Mouse (Mus musculus) CH12.LX (cell line): ENCODE results near the gene Strn. TPM values are rescaled to one million over a fixed set of nuclear protein-coding genes. Genes with fewer than 3 reads are reported as not detected.

Source experiments
- DNase-seq: peaks from one replicate; pipeline ENCODE4 v3.0.0-alpha.2; 2013; ENCODE audit errors: extremely low read depth
- H3K27ac ChIP-seq: 2 replicates; pipeline ENCODE4 v1.5.1; 2012; ENCODE audit warnings: low read depth, mild to moderate bottlenecking, control low read depth, moderate library complexity; ENCODE audit not compliant: insufficient read depth
- H3K27me3 ChIP-seq: replicated peaks from 2 replicates; pipeline ENCODE3; 2012; ENCODE audit warnings: inconsistent platforms
- H3K36me3 ChIP-seq, 2 experiments: replicated peaks in 1 of 2; 2 replicates each; pipeline versions ENCODE3 to v1.6.1; 2012; ENCODE audit warnings: inconsistent platforms in 1 of 2, low read length in 1 of 2, mild to moderate bottlenecking in 1 of 2, mixed read lengths in 1 of 2, moderate library complexity in 1 of 2; ENCODE audit not compliant: control insufficient read depth in 1 of 2, insufficient read depth in 1 of 2
- H3K4me1 ChIP-seq, 2 experiments: 2 replicates each; pipeline ENCODE4 v1.6.1; 2012; ENCODE audit warnings: inconsistent platforms in 1 of 2, moderate library complexity in 1 of 2; ENCODE audit not compliant: insufficient read depth in 2 of 2, control insufficient read depth in 1 of 2
- H3K4me2 ChIP-seq: 2 replicates; pipeline ENCODE4 v1.6.1; 2012; ENCODE audit warnings: low read depth, mild to moderate bottlenecking, control low read depth; ENCODE audit not compliant: poor library complexity, insufficient read depth, severe bottlenecking
- H3K4me3 ChIP-seq, 3 experiments: fragments of 150-350 bp in 1 of 3; sonication (generic) in 1 of 3; replicated peaks in 1 of 3; 2 replicates each; pipeline versions ENCODE3 to v1.5.1; 2011 to 2012; ENCODE audit warnings: low read depth in 2 of 3, low read length in 2 of 3, mild to moderate bottlenecking in 2 of 3, moderate library complexity in 2 of 3, control low read depth in 1 of 3, improper control_type of control experiment in 1 of 3, inconsistent platforms in 1 of 3, mixed read lengths in 1 of 3; ENCODE audit not compliant: poor library complexity in 1 of 3
- H3K79me2 ChIP-seq: replicated peaks from 2 replicates; pipeline ENCODE4 v1.6.1; 2012; ENCODE audit warnings: mild to moderate bottlenecking, moderate library complexity; ENCODE audit not compliant: control insufficient read depth, poor library complexity, insufficient read depth, severe bottlenecking; ENCODE audit errors: extremely low read depth
- H3K9ac ChIP-seq: 2 replicates; pipeline ENCODE4 v1.6.1; 2012; ENCODE audit warnings: low read depth, mild to moderate bottlenecking, control low read depth, moderate library complexity; ENCODE audit not compliant: insufficient read depth
- H3K9me3 ChIP-seq: replicated peaks from 2 replicates; pipeline ENCODE3; 2012; ENCODE audit warnings: low read length, inconsistent platforms, mixed read lengths
- BHLHE40 ChIP-seq: IDR thresholded peaks from 2 replicates; pipeline ENCODE4 v1.6.1; 2011; ENCODE audit warnings: mild to moderate bottlenecking, low read depth, low read length, improper control_type of control experiment
- E2F4 ChIP-seq: IDR thresholded peaks from 2 replicates; pipeline ENCODE4 v1.6.1; 2011; ENCODE audit warnings: low read depth, low read length, improper control_type of control experiment; ENCODE audit not compliant: insufficient replicate concordance
- ETS1 ChIP-seq: conservative IDR thresholded peaks from 2 replicates; pipeline ENCODE4 v1.6.1; 2012; ENCODE audit warnings: low read depth, mild to moderate bottlenecking, inconsistent platforms, low read length, improper control_type of control experiment, moderate library complexity
- IRF4 ChIP-seq: IDR thresholded peaks from 2 replicates; pipeline ENCODE4 v1.6.1; 2014; ENCODE audit warnings: low read depth, mild to moderate bottlenecking, inconsistent platforms, low read length, improper control_type of control experiment
- JUN ChIP-seq: IDR thresholded peaks from 2 replicates; pipeline ENCODE4 v1.6.1; 2011; ENCODE audit warnings: low read depth, mild to moderate bottlenecking, low read length, improper control_type of control experiment, moderate library complexity; ENCODE audit not compliant: insufficient read depth
- MAFK ChIP-seq: IDR thresholded peaks from 2 replicates; pipeline ENCODE4 v1.6.1; 2011; ENCODE audit warnings: low read length, improper control_type of control experiment; ENCODE audit not compliant: insufficient replicate concordance
- MAX ChIP-seq: IDR thresholded peaks from 2 replicates; pipeline ENCODE4 v1.6.1; 2011; ENCODE audit warnings: low read length, improper control_type of control experiment
- MAZ ChIP-seq: IDR thresholded peaks from 2 replicates; pipeline ENCODE4 v1.6.1; 2012; ENCODE audit warnings: low read depth, mild to moderate bottlenecking, inconsistent platforms, low read length, improper control_type of control experiment, moderate library complexity
- MEF2A ChIP-seq: IDR thresholded peaks from 2 replicates; pipeline ENCODE4 v1.6.1; 2014; ENCODE audit warnings: low read depth, mild to moderate bottlenecking, inconsistent platforms, low read length, improper control_type of control experiment, borderline replicate concordance
- MXI1 ChIP-seq: IDR thresholded peaks from 2 replicates; pipeline ENCODE4 v1.6.1; 2011; ENCODE audit warnings: mild to moderate bottlenecking, low read depth, low read length, improper control_type of control experiment
- MYC ChIP-seq: IDR thresholded peaks from 2 replicates; pipeline ENCODE4 v1.6.1; 2011; ENCODE audit warnings: low read depth, mild to moderate bottlenecking, improper control_type of control experiment, low read length
- POLR2A ChIP-seq: IDR thresholded peaks from 2 replicates; pipeline ENCODE4 v1.6.1; 2011; ENCODE audit warnings: low read depth, mild to moderate bottlenecking, improper control_type of control experiment, low read length
- RCOR1 ChIP-seq: conservative IDR thresholded peaks from 2 replicates; pipeline ENCODE4 v1.6.1; 2012; ENCODE audit warnings: low read depth, mild to moderate bottlenecking, inconsistent platforms, low read length, improper control_type of control experiment
- SIN3A ChIP-seq: IDR thresholded peaks from 2 replicates; pipeline ENCODE4 v1.6.1; 2012; ENCODE audit warnings: low read length, improper control_type of control experiment, inconsistent platforms
- TCF12 ChIP-seq: IDR thresholded peaks from 2 replicates; pipeline ENCODE4 v1.6.1; 2014; ENCODE audit warnings: low read depth, mild to moderate bottlenecking, inconsistent platforms, low read length, improper control_type of control experiment
- ZC3H11A ChIP-seq: IDR thresholded peaks from 2 replicates; pipeline ENCODE4 v1.6.1; 2012; ENCODE audit warnings: low read depth, mild to moderate bottlenecking, inconsistent platforms, low read length, improper control_type of control experiment
- ZKSCAN1 ChIP-seq: IDR thresholded peaks from 2 replicates; pipeline ENCODE4 v1.6.1; 2012; ENCODE audit warnings: low read depth, inconsistent platforms, low read length, improper control_type of control experiment, borderline replicate concordance
- ZMIZ1 ChIP-seq: IDR thresholded peaks from 2 replicates; pipeline ENCODE4 v1.6.1; 2012; ENCODE audit warnings: low read depth, mild to moderate bottlenecking, inconsistent platforms, low read length, improper control_type of control experiment
- ZNF384 ChIP-seq: IDR thresholded peaks from 2 replicates; pipeline ENCODE4 v1.6.1; 2012; ENCODE audit warnings: low read depth, low read length, improper control_type of control experiment, inconsistent platforms
- dilution Hi-C: fragments of 300-500 bp; cut with MboI; formaldehyde crosslinking; loops from 2 replicates; pipeline ENCODE4 v1.14.3; 2020; ENCODE audit warnings: low sequenced_read_pairs; ENCODE audit not compliant: extremely low pct_unique_long_range_greater_than_20kb, extremely low pct_ligation_motif_present
- in situ Hi-C: fragments of 300-500 bp; cut with MboI; formaldehyde crosslinking; loops from 3 replicates; pipeline ENCODE4 v1.14.3; 2019; ENCODE audit warnings: low sequenced_read_pairs, low pct_ligation_motif_present, low pct_unique_long_range_greater_than_20kb, mixed read lengths
- polyA plus RNA-seq: library from polyadenylated mRNA; unstranded; fragments of >175 nt; gene quantifications from 2 replicates; pipeline ENCODE4 v1.2.1, GENCODE M21; 2012; ENCODE audit warnings: low read depth; ENCODE audit not compliant: insufficient read length
- total RNA-seq, 2 experiments: library from RNA; depleted of rRNA; stranded (reverse); fragments of 300-350 nt in 1 of 2; fragments of >200 nt in 1 of 2; gene quantifications; 2 replicates each; pipeline ENCODE4 v1.2.3; 2012 to 2014

Gene Strn
- total and polyA plus RNA-seq, 3 experiments = 9.9 to 14.3 (median 12.3) TPM

DNA sequence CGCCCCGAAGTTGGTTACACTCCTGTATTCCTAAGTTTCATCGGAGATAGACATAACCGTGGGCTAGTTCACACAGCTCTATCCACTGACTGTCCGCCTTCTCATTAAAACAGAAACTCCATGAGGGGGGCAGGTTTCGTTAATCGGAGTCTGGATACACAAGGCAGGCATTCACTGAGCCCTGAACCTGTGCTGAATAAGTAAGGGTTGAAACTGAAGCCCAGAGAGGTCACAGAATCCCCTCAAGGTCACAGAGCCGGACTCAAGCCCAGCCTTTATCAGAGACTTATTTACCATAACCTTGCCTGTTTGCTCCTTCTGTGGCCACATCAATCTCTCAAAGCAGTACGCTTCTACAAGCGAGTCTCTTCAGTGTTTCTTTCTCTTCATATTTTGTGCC, 2.2 kb downstream of the Strn start:
- Histone ChIP-seq H3K79me2 (peaks cover 7% of the 10 kb centered on the region), H3K9me3 (no peaks in the 10 kb centered on the region), H3K9ac (no peak overlapping the region), H3K27me3 (no peaks in the 10 kb centered on the region), H3K27ac (no peak overlapping the region), H3K4me3 (no peak overlapping the region), H3K4me1 (peaks cover 2 to 29% of the 10 kb centered on the region in 2 experiments; a peak in 3 of 4 replicates), H3K4me2 (no peak overlapping the region), H3K36me3 (peaks cover 0 to 14% of the 10 kb centered on the region in 2 experiments)
- TF ChIP-seq MYC = no peak
- no peak for TF ChIP-seq JUN
- TF ChIP-seq MAFK = no peak
- TF ChIP-seq E2F4 = no peak
- TF ChIP-seq SIN3A = no peak
- no peak for TF ChIP-seq ZC3H11A
- TF ChIP-seq MAX = no peak
- no peak for TF ChIP-seq ZMIZ1
- no peak for TF ChIP-seq TCF12
- no peak for TF ChIP-seq MEF2A
- no peak for TF ChIP-seq ZNF384
- no peak for TF ChIP-seq IRF4
- no peak for TF ChIP-seq POLR2A
- no peak for TF ChIP-seq MXI1
- no peak for TF ChIP-seq MAZ
- DNase-seq = no peak
- in situ Hi-C loops (no loop called here), dilution Hi-C loops (no loop called here)

DNA sequence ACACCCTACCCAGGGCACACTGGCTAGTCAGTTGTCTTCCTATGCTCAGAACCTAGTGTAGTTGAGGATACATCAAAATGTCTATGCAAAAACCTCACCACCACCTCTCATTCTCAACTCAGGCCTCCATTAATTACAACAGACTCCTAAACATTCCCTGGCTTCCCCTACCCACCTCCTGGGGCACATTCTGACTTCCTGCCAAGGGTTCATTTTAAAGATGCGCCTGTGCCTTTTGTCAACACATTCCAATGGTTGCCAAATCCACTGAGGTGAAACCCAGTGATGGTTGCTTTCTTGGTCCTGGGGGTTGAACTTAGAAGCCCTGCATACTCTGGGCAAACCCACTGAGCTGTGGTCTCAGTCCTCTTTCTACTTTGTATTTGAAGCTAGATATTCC, 4.9 kb downstream of the Strn start:
- in situ Hi-C loops (no loop called here), dilution Hi-C loops (no loop called here)
- H3K9ac ChIP-seq = no peak overlapping the region
- no peak overlapping the region for H3K27ac ChIP-seq
- TF ChIP-seq MAZ (no peak), MEF2A (no peak), ETS1 (no peak), RCOR1 (no peak), IRF4 (no peak), ZKSCAN1 (no peak), MAX (no peak), BHLHE40 (no peak), MXI1 (no peak)
- H3K27me3 ChIP-seq = no peaks in the 10 kb centered on the region
- H3K4me1 ChIP-seq = peaks cover 2 to 23% of the 10 kb centered on the region in 2 experiments; a peak in 3 of 4 replicates
- H3K79me2 ChIP-seq = peaks cover 9% of the 10 kb centered on the region
- H3K9me3 ChIP-seq = no peaks in the 10 kb centered on the region
- no peak overlapping the region for H3K4me3 ChIP-seq
- H3K36me3 ChIP-seq = peaks cover 0 to 20% of the 10 kb centered on the region in 2 experiments
- no peak overlapping the region for H3K4me2 ChIP-seq
- no peak for DNase-seq
